Mouse (Mus musculus): ENCODE results near the gene Gm26938.

DNA sequence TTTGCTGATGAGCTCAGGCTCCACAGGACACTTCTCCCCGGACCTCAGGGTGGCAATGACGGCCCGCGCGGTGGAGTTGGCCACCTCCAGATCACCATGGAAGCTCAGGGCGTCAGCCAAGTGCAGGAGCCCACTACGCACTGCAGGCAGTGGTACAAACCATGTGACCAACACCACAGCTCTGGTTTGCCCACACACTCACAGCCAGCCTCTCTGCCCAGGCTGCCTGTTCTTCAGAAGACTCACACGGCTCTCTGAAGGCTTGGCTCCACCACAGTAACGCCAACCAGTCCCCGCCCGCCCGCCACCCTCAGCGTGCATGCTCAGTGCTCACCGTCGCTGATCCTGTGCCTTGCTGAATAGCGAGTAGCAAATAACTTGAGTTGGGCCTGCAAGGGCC is 68.1 kb downstream of the Gm26938 start:
- no peak for TF ChIP-seq CTCF (IDR thresholded peaks at IDR 0.05; ENCODE audit: insufficient read depth, low read depth, low read length)
- TF ChIP-seq POLR2A (IDR thresholded peaks at IDR 0.05; ENCODE audit: insufficient read depth, low read depth, low read length) = no peak

Data from olfactory bulb, adult 2 months (tissue).